Mouse (Mus musculus) embryo, embryonic 11 days (tissue): ENCODE data around the gene Gm21818.
"Not testable (repeated sequence)": the region's sequence is repeated elsewhere in the genome, so short reads cannot be mapped to it uniquely, and the experiment has no call there.

ENCODE experiments used
- DNase-seq: peaks from one replicate; pipeline ENCODE4 v3.0.0-alpha.2; 2015

Gene Gm21818

DNA sequence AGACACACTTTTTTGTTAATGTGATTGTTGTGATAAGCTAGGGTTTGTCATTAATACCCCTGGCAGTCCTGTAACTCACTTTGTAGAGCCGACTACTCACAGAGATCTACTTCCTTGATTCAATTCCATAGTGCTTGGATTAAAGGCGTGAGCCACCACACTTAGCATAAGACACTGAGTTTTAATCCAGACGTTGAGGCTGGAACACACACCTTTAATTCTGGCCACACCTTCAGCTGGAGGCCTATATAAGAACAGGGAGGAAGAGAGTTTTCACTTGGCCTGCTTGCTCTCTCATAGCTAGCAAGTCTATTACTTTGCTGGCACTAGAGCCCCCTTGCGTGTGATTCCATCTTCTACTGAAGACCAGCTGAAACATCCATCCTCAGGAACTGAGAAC is at the start of gene Gm21818:
Gm21818 (plus strand) TSS at position 301 of the 400 bp plus-strand sequence.
- DNase-seq: not testable (repeated sequence)

DNA sequence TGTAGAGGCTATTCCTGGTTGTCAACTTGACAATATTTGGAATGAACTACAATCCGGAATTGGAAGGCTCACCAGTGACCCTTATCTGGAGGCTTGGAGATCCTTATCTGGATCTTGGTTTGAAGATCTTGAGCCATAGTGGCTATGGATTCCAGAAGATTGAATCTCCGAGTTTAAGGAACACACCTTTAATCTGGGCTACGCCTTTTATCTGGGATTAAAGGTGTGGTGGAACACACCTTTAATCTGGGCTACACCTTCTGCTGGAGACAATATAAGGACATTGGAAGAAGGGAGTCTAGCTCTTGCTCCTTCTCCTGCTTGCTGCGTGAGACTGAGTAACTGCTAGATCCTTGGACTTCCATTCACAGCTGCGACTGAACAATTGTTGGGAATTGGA is 32.3 kb upstream of the Gm21818 start, which contains the start of gene Gm20767:
Gm20767 (plus strand) TSS at position 301 of the 400 bp plus-strand sequence.
- not testable (repeated sequence) for DNase-seq

DNA sequence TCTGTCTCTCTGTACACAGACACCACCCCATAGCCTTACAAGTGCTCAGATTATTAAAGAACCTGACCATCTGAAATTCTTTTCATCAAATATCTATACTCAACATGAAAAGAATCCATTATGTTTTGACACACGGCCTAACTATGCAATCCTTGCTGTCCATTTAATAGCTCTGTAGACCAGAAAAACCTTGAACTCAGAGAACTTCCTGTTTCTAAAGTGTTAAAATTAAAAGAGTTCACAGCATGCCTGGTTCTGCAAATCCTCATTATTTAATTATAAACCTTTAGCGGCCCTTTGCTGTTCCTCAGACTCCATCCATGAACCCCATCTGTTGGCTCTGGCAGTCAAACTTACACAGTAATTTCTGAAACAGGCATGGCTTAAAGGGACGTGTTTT is 29.9 kb upstream of the Gm21818 start:
- DNase-seq: not testable (repeated sequence)

DNA sequence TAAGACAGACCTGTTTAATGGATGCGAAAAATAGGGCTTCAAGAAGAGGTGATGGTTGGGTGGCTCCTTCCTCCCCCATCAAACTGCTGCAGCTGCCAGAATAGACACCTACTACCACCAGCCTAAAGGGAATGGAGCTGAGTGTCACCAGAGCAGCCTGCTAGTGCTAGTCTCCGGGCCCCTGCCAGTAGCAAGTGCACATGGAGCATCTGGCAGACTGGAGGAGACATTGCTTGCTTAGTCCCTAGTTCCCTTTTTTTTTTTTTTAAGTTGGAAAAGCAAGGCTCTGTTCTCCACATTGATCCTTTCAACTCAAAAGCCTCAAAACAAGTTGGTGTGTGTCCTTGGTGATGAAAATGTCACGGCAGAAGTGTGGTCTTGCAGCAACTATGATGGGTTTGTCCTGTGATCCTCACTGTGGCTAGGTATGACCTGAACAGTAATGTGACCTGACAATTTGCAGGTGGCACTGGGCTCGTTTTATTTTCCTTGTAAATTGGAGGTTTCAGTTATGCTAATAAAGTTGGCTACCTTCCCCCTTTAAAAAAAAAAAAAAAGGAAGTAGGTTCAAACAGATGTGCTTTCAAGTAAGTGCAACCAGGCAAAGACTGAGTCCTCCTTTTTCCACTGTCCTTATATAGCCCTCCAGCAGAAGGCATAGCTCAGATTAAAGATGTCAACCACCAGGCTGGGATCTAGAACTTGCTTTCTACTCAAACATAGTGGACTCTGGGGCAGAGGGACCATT is 22.4 kb upstream of the Gm21818 start:
- DNase-seq: not testable (repeated sequence)

DNA sequence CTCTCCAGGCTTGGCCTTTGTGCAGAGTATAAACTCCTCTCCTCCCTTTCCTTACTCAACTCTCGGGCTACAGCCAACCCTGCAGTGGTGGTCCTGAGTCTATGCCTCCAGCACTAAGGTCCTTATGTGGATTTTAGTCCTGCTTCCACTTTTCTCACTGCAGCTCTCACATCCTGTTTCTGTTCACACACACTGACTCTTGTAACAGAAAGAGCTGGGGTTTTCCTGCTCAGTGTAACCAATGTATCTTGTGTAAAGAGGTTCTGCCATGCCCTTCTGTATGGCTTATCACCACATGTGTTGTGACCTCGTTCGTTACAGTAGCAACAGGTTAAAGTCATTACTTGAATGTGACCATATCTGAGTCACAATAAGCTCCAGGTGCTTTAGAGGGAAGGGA is 21.6 kb upstream of the Gm21818 start:
- DNase-seq: not testable (repeated sequence)

DNA sequence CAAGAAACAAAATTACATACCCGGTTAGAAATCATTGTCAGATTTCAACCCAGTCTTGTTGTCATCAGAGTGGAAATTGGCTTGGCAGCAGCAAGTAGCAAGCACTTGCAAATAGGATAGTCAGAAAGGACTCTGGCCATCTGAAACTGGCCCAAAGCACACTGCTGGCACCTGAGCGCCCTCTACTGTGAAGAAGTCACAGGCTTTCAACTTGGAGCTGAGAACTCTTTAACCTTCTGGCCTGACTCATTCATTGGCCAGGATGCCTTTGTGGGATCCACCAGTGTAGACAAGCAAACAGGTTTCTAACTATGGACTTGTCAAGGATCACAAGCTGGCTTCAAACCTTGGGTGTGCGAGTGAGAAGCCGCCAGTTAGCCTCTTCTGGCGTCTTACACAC is 3.9 kb upstream of the Gm21818 start:
- not testable (repeated sequence) for DNase-seq

DNA sequence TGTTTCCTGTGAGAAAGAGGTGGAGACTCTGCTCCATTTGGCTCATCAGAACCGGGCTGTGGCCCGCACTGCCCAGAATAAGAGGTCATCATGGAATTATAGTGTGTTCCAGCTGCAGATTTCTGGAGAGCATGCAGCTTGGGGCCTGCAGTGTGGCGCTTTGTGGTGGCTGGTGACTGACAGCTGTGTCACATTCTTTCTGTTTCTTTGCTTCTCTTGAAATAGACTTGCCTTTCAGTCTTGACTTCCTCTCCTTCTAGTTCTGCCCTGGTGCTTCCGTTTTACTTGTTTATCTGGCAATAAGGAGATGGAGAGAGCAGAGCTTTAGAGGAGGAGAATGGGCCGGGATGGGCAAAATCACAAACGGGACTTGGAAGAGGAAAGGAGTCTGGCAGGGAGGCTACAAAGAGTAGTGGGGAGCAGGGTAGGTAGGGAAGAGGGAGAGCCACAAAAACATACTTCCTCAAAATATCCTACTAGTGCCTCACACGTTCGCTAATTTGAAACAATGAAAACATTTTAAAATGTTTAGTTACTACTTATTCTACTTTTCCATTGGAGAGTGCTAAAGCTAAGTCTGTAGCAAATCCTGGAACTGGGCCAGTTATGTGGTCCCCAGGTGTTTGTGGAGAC is 24.1 kb downstream of the Gm21818 start:
- not testable (repeated sequence) for DNase-seq

DNA sequence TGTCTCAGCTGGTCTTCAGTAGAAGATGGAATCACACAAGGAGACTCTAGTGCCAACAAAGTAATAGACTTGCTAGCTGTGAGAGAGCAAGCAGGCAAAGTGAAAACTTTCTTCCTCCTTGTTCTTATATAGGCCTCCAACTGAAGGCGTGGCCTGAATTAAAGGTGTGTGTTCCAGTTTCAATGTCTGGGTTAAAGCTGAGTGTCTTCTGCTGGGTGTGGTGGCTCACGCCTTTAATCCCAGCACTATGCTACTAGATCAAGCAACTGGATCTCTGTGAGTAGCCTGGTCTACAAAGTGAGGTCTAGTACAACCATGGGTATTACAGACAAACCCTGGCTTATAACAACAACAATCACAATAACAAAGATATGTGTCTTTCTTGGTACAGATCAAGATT is 43.6 kb downstream of the Gm21818 start, which contains the start of gene Gm21762:
Gm21762 (minus strand) TSS at position 101 of the 400 bp plus-strand sequence.
- not testable (repeated sequence) for DNase-seq

DNA sequence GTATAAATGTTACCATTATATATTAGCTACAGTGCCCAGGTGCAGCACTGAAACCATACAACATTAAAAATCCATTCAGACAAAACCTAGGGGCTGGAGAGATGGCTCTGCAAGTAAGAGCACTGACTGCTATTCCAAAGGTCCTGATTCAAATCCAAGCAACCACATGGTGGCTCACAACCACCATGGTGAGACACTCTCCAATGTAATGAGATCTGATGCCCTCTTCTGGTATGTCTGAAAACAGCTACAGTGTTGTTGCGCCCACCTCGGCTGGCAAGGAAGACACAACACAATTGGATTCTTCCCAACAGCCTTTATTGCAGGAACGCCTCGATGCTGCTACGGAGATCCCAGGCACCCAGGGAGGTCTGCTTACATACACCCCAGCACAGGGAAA is 48.7 kb downstream of the Gm21818 start:
- not testable (repeated sequence) for DNase-seq

DNA sequence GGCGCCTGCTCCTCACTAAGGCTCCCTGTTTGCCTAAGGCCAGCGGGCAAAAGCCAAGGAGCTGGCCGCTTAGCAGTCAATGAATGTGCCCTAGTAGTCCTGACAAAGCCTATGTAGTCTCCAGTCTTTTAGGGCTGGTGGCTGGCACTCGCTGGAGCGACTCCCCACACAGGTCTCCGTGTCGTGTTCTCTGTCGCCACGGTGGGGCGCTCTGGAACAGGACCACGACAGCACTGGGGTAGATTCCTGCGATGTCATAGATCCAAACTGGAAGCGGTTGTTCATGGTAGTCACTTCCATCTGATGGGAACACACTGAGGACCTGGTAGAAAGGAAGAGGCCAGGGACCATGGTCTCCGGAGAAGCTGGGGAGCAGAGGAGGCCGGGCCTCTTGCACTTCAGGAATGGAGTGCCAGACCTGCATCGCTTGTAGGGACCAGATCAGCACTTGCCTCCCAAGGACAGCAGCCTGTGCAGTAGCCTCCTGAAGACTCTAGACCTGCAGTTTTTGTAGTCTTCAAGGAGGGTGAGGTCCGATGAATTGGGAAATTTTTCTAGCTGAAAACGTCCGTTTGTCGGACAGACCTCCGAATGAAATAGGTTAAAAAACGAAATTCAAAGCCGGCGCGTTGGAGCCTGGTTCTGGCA is 50.9 kb downstream of the Gm21818 start:
- not testable (repeated sequence) for DNase-seq
